Mouse (Mus musculus) liver, embryonic 15.5 days (tissue): ENCODE data around the gene Crybg2. TPM values are rescaled to one million over a fixed set of nuclear protein-coding genes. Genes with fewer than 3 reads are reported as not detected.

Experiments
- ATAC-seq: fragments of 200-750 bp; cut with Nextera tagmentation; 2 replicates; pipeline ENCODE4 v1.8.0; 2017; ENCODE audit warnings: moderate number of reproducible peaks, mild to moderate bottlenecking, moderate library complexity; ENCODE audit not compliant: insufficient read depth
- H3K27ac ChIP-seq: fragments of 300-500 bp; sonication (generic); replicated peaks from 2 replicates; pipeline ENCODE4 v1.5.1; 2015; ENCODE audit warnings: mild to moderate bottlenecking, inconsistent platforms
- H3K27me3 ChIP-seq: fragments of 300-500 bp; sonication (generic); 2 replicates; pipeline ENCODE4 v1.6.1; 2015; ENCODE audit warnings: mild to moderate bottlenecking, inconsistent platforms
- H3K36me3 ChIP-seq: fragments of 300-500 bp; sonication (generic); replicated peaks from 2 replicates; pipeline ENCODE4 v1.6.1; 2015; ENCODE audit warnings: moderate library complexity, mild to moderate bottlenecking, inconsistent platforms
- H3K4me1 ChIP-seq: fragments of 300-500 bp; sonication (generic); replicated peaks from 2 replicates; pipeline ENCODE4 v1.6.1; 2015; ENCODE audit warnings: inconsistent platforms
- H3K4me2 ChIP-seq: fragments of 300-500 bp; sonication (generic); 2 replicates; pipeline ENCODE4 v1.6.1; 2015; ENCODE audit warnings: moderate library complexity, mild to moderate bottlenecking, inconsistent platforms
- H3K4me3 ChIP-seq: fragments of 300-500 bp; sonication (generic); replicated peaks from 2 replicates; pipeline ENCODE4 v1.5.1; 2015; ENCODE audit warnings: mild to moderate bottlenecking, inconsistent platforms
- H3K9ac ChIP-seq: fragments of 300-500 bp; sonication (generic); 2 replicates; pipeline ENCODE4 v1.6.1; 2015; ENCODE audit warnings: moderate library complexity, mild to moderate bottlenecking, inconsistent platforms
- H3K9me3 ChIP-seq: fragments of 300-500 bp; sonication (generic); replicated peaks from 2 replicates; pipeline ENCODE4 v1.6.1; 2016; ENCODE audit warnings: inconsistent platforms
- WGBS: fragments of 180-500 bp; shearing (Covaris S2); methylation state at CpG from one replicate; pipeline ENCODE4 v1.1.7; 2015; ENCODE audit warnings: mixed read lengths; ENCODE audit not compliant: insufficient replicate concordance; 5-methylcytosine and 5-hydroxymethylcytosine counted together
- polyA plus RNA-seq: library from polyadenylated mRNA; unstranded; fragments of >200 nt; fragmentation: Nextera tagmentation; extraction: Ambion mirVana; gene quantifications from 2 replicates; pipeline ENCODE4 v1.2.1, GENCODE M21; 2015

Gene Crybg2
- polyA plus RNA-seq, 1 experiment from 2014 or later = 0.59 TPM

DNA sequence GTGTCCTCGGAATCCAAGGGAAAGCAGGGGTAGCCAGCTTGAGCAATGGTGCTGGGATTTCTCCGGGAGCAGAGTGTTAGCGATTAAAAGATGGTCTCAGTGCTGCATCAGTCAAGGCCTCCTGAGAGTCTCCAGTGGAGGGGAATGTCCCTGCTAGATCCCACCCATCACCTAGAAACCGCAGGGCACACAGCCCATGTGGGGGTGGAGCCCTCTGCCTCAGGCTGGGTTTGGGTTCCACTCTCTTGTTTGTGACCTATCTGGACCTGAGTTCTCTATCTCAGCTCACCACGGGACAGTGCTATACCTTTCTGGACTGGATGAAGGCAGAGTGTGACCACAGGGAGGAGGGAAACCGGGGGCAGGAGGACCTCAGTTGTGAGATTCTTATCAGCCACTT lies 1.7 kb upstream of the Crybg2 start:
- Histone ChIP-seq H3K27ac (no peak overlapping the region), H3K9me3 (no peaks in the 10 kb centered on the region), H3K4me1 (peaks cover 20% of the 10 kb centered on the region), H3K9ac (no peak overlapping the region), H3K27me3 (peaks cover 10% of the 10 kb centered on the region), H3K36me3 (no peaks in the 10 kb centered on the region), H3K4me2 (peak overlapping the region; percentile 37; the same call in 1 of the 2 replicates), H3K4me3 (no peak overlapping the region)
- no peak for ATAC-seq
- WGBS = 55% methylated on average over 6 of the region's 6 CpGs

DNA sequence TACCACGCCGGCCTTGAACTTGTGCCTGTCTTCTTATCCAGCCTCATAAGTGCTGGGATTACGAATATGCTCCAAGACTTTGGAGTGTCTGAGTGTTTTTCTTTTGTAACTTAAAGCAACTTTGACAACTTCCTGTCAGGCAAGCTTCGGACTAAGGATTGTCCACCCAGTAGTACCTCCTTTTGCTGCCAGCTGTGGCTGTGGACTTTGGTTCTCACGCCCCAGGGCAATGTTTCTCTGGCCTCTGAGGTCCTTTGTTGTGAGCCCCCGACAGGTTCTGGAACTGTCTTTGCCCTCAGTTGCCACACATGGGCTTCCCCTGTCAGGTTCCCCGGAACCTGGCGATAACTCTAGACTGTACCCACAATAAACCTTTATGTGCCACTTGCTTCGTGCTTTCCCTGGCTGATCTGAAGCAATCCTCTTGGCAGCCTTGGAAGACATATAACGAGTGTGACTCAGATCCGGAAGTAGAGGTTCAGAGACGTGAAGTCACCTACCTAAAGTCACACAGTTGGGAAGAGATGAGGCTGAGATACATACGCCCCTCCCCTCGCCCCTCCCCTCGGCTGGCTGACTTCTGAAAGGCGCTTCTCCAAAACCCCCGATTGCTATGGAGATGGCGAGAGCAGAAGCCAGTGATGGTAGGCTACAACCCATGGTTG lies 683 bp downstream of the Crybg2 start:
- no peak overlapping the region for H3K4me2 ChIP-seq
- H3K9me3 ChIP-seq = no peaks in the 10 kb centered on the region
- H3K9ac ChIP-seq = no peak overlapping the region
- no peak overlapping the region for H3K27ac ChIP-seq
- WGBS = 57% methylated on average over 18 of the region's 18 CpGs
- ATAC-seq = no peak
- H3K4me1 ChIP-seq = peaks cover 20% of the 10 kb centered on the region
- H3K27me3 ChIP-seq = peaks cover 27% of the 10 kb centered on the region
- no peaks in the 10 kb centered on the region for H3K36me3 ChIP-seq
- no peak overlapping the region for H3K4me3 ChIP-seq

DNA sequence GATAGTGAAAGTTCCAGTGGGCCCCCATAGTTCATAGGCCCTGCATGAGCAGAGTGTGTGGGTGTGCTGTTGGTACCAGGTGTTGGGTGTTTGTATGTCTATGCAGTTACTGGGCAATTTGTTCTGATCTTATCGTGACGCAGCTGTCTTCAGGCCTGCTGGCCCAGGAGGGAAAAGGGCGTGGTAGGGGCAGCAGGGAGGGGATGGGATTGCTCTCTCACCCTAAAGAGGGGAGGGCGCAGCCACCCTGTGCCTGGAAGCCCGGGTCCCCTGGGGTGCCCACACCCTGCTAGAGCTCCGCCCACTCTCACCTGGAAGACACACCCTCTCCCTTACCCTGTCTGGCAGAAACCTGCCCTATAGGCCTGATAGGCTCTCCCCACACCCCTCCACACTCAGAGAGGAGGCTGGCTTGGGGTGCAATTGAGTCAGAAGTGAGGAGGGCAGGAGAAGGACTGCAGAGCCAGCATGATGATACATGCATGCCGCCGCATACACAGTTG lies 1.4 kb downstream of the Crybg2 start:
- Histone ChIP-seq H3K4me3 (no peak overlapping the region), H3K9ac (no peak overlapping the region)
- WGBS = 43% methylated on average over 8 of the region's 8 CpGs

DNA sequence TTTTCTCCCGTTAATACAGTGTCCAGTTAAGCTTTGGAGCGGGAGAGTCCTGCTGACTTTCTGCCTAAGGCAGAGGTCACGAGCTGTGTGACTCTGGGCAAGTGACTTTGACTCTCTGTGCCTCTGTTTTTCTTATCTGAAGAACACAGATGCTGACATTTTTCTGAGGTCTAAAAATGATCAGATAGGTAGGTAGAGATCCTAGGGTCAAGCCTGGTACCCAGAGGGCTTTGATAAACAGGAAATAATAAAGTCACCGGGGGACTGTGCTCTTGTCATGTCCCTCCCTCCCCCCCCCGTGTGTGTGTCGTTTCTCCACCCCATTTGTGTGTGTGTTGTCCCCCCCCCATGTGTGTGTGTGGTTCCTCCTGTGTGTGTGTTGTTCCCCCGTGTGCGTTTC lies 1.9 kb downstream of the Crybg2 start:
- H3K4me2 ChIP-seq = no peak overlapping the region
- ATAC-seq = 0 out of 2 replicates have a peak, but pooled peaks have one; percentile 14

More for the DNA sequence above, 1.4 kb downstream of the Crybg2 start:
- peak; percentile 25; the same call in 1 of the 2 replicates for ATAC-seq
- Histone ChIP-seq H3K36me3 (no peaks in the 10 kb centered on the region), H3K27ac (no peak overlapping the region), H3K9me3 (no peaks in the 10 kb centered on the region), H3K27me3 (peaks cover 34% of the 10 kb centered on the region), H3K4me2 (no peak overlapping the region), H3K4me1 (peaks cover 20% of the 10 kb centered on the region)

GRCm38 (mm10) chr4:134065431-134066004 lies 4.9 kb downstream of the Crybg2 start:
- WGBS = 28% methylated on average over 23 of the region's 23 CpGs
- Histone ChIP-seq H3K4me2 (no peak overlapping the region), H3K4me1 (peaks cover 17% of the 10 kb centered on the region), H3K36me3 (no peaks in the 10 kb centered on the region), H3K27me3 (peaks cover 27% of the 10 kb centered on the region), H3K9ac (no peak overlapping the region), H3K27ac (no peak overlapping the region), H3K9me3 (no peaks in the 10 kb centered on the region), H3K4me3 (no peak overlapping the region)
- ATAC-seq = no peak

More for the DNA sequence above, 1.9 kb downstream of the Crybg2 start:
- H3K4me3 ChIP-seq = no peak overlapping the region
- 27% methylated on average over 8 of the region's 8 CpGs for WGBS
- no peak overlapping the region for H3K27ac ChIP-seq
- H3K9me3 ChIP-seq = no peaks in the 10 kb centered on the region
- no peaks in the 10 kb centered on the region for H3K36me3 ChIP-seq
- no peak overlapping the region for H3K9ac ChIP-seq
- peaks cover 34% of the 10 kb centered on the region for H3K27me3 ChIP-seq
- peaks cover 20% of the 10 kb centered on the region for H3K4me1 ChIP-seq

GRCm38 (mm10) chr4:134067383-134067782 lies 6.8 kb downstream of the Crybg2 start:
- peak; percentile 57 for ATAC-seq
- Histone ChIP-seq H3K4me3 (no peak overlapping the region), H3K27ac (no peak overlapping the region), H3K9me3 (no peaks in the 10 kb centered on the region), H3K36me3 (no peaks in the 10 kb centered on the region), H3K4me1 (peaks cover 4% of the 10 kb centered on the region), H3K4me2 (no peak overlapping the region), H3K9ac (no peak overlapping the region), H3K27me3 (peaks cover 27% of the 10 kb centered on the region)
- 75% methylated on average over 8 of the region's 8 CpGs for WGBS

DNA sequence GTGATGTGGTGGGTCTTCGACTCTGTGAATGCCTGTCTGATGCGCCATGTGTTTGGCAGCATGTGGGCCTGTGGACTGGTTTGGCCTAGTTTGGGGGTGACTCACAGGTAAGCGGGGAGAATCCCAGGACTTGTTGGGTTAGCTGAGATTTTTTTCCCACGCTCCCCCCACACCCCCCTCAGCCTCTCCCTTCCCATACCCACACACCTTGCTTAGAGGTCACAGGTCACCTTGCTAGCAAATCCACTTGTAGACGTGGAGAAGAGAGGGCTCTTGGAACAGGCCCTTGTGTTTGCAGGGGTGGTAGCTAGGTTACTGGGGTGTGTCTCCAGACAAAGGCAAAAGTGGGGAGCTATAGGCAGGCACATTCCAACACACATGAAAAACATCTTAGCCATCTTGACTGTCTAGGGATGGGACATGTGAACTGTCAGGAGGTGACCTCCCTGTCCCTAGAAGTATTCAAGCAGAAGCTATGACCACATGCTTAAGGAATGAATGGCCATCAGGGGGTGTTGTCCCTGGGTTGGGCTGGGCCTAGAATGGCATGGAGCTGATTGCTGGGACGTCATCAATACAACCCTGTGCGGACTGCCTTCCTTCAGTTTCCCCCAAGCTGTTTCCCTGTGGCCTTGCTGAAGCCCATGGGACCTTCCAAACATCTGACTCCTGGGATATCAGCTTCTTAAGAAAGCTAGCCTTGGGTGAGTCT lies 7.4 kb downstream of the Crybg2 start:
- no peak for ATAC-seq
- Histone ChIP-seq H3K27ac (no peak overlapping the region), H3K9me3 (no peaks in the 10 kb centered on the region), H3K9ac (no peak overlapping the region), H3K36me3 (no peaks in the 10 kb centered on the region), H3K27me3 (peaks cover 27% of the 10 kb centered on the region), H3K4me1 (no peaks in the 10 kb centered on the region), H3K4me2 (no peak overlapping the region), H3K4me3 (no peak overlapping the region)
- 66% methylated on average over 7 of the region's 7 CpGs for WGBS

- no peaks in the 10 kb centered on the region for H3K9me3 ChIP-seq
- no peak overlapping the region for H3K4me2 ChIP-seq
- H3K36me3 ChIP-seq = no peaks in the 10 kb centered on the region
- H3K4me3 ChIP-seq = no peak overlapping the region
- WGBS = 58% methylated on average over 4 of the region's 4 CpGs
- ATAC-seq = no peak
- H3K4me1 ChIP-seq = no peaks in the 10 kb centered on the region
- H3K9ac ChIP-seq = no peak overlapping the region
- no peak overlapping the region for H3K27ac ChIP-seq
- peaks cover 27% of the 10 kb centered on the region for H3K27me3 ChIP-seq
Observed at GRCm38 (mm10) chr4:134068793-134069580, 8.4 kb downstream of the Crybg2 start.

GRCm38 (mm10) chr4:134078694-134079093 lies 18.1 kb downstream of the Crybg2 start:
- no peak overlapping the region for H3K4me3 ChIP-seq
- no peak overlapping the region for H3K9ac ChIP-seq
- ATAC-seq = no peak
- no peaks in the 10 kb centered on the region for H3K36me3 ChIP-seq
- WGBS = 26% methylated on average over 3 of the region's 3 CpGs
- H3K4me1 ChIP-seq = peaks cover 16% of the 10 kb centered on the region
- no peaks in the 10 kb centered on the region for H3K9me3 ChIP-seq
- H3K27ac ChIP-seq = no peak overlapping the region
- no peak overlapping the region for H3K4me2 ChIP-seq
- peaks cover 33% of the 10 kb centered on the region for H3K27me3 ChIP-seq

- Histone ChIP-seq H3K4me3 (no peak overlapping the region), H3K4me1 (peaks cover 16% of the 10 kb centered on the region), H3K9ac (no peak overlapping the region), H3K9me3 (no peaks in the 10 kb centered on the region), H3K4me2 (no peak overlapping the region), H3K27ac (no peak overlapping the region), H3K27me3 (peaks cover 33% of the 10 kb centered on the region), H3K36me3 (no peaks in the 10 kb centered on the region)
- WGBS = 73% methylated on average over 4 of the region's 4 CpGs
- no peak for ATAC-seq
Observed at GRCm38 (mm10) chr4:134080674-134081073, 20.1 kb downstream of the Crybg2 start.
